Mouse (Mus musculus) thymus, postnatal 10 days (tissue): ENCODE measurements around the gene Syn3.
"Not testable (repeated sequence)": the region's sequence is repeated elsewhere in the genome, so short reads cannot be mapped to it uniquely, and the experiment has no call there.

Experiments used
- DNase-seq, 2 experiments: peaks; one replicate each; pipeline ENCODE4 v3.0.0; 2021; ENCODE audit warnings: low spot score in 2 of 2

Gene Syn3

DNA sequence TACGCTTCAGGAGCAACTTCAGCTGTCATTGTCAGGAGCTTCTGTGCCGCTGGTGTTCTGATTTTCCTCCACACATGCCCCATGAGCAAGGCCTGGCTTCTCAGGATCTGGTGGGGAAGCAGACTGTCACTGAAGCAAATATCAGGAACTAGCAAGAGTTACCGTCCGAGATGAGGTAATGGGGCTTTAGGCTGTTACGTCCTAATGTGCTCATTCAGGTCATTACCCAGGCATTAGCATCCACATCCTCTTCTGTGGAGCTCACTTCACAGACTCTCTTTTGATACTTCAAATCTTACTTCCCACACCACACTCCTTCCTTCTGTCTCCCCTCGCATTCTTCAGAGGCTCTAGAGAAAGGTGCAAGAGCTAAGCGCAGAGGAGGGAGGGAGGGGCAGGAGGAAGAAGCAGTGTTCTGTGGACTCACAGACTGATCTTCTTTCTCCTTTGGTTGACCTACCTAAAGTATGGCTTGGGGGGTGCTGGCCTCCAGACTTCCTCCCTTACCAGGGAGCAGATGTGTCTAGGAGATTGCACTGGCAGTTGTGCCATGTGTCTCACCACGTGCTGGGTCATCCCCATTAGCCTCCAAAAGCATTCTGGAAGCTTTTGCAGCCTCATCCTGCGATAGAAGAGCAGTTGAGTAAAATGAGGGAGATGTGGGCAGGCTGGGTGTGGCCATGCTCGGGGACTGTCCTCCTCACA lies 445.7 kb downstream of the Syn3 start:
- no peak for DNase-seq

DNA sequence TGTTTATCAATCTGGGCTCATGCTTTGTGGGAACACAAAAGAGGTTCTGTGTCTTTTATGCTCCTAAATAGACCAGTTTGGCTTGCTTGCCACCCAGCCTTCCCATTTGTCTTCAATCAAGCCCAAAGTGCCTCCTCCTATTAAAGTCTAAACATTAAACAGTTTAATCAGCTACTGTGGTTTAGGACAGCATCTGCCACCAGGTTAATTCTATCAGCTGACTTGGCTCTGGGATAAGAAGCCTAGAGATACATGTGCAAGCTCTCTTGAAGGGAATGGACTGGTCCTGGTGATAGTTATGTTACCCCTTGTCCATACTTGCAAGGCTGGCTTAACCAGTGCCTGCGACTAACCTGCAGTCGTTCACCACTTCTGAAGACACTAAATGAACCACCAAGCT lies 448.2 kb downstream of the Syn3 start:
- no peak for DNase-seq

DNA sequence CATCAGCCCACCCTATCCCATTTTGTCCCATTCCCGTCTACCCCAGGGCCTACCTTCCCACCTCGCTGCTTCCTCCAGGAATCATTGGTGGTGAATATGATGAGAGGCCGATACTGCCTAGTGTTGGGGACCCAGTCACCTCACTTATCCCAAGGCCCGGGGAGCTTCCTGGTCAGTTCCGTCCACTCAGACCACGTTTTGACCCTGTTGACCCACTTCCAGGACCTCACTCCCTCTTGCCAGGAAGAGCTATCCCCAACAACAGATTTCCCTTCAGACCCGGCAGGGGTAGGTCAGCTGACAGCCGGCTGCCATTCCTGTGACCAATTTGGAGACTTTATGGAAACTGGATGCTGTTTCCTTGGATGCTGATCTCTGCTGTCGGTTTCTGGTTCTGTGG lies 450.9 kb downstream of the Syn3 start:
- DNase-seq: no peak

DNA sequence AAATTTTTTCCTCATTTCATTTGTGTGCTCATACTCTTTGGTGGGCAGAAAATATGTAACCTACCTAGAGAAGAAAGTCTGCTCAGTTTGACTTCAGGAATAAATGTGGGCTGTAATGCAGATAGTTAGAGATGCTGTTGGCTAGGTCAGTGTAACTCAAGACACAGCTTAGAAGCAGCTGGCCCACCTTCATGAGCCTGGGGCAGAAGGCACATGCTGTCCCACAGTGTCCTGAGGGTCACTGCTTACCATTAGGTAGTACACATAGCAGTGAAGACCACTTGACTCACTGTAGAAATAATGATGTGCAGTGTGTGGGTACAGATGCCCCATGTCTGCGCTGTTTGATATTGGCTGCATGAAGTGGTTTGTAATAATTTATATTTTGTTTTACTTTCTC lies 452.3 kb downstream of the Syn3 start:
- DNase-seq: no peak

DNA sequence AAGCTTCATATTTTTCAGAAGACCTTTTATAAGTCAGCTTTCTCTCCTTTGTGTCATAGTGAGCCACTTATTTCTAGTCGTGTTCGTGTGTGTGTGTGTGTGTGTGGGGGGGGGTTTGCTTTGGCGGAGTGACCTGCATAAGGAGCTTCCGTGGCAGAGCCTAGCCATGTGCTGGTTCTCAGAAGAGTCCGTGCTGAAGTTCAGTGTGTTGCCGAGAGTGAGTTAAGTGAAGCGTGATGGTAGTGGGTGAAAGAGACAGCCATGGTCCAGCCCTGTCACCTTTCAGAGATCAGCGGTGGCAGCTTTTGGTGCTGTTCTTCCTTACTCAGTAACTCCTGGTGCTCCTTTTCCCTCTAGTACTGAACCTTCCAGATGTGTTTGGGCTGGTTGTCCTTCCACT lies 454.6 kb downstream of the Syn3 start:
- DNase-seq: no peak

DNA sequence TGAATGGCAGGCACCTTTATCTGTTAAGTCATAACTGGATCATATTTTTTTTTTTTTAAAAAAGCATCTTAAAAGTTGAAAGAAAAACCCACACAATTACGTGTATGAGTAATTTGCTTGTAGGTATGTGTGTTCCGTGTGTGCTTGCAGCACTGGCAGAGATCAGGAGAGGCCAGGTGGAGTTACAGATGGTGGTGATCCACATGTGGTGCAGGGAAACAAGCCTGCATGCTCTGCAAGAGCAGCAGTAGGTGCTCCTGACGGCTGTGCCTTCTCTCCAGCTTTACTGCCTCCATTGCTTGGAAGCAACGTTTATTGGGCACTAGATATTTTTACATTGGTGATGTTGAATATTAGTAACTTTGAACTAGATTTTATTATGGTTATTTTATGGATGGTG lies 455.0 kb downstream of the Syn3 start:
- no peak for DNase-seq

DNA sequence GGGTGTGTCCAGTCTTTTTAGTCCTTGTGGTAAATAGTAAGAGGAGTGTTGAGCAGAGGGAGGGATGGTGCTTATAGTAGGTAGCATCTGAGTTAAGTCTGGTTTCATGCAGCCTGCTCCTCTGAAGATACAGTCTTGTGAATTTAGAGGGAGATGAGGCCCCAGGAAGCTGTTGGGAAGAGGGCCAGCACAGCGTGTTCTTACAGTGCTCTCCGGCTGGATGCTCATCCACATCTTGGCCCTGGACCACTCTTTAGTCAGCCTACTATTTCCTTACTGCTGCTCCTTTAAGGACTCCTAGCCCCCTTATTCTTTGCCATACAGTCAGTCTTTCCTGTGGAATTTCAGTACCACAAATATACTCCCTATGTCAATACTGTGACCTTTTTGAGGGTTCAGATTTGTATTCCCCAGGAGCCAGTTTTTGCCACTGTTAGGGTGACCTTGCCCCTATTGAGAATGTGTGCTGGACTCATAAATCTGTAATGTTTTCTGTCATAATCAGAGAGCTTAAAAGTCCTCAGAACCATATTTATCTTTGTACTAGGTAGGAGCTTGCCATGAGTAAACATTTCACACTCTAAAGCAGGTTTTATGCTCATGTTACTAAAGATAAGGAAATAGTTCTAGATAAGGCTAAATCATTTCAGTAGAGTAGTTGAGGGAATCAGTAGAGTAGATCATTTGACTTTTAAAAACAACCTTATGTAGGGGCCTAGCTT lies 464.5 kb downstream of the Syn3 start:
- no peak for DNase-seq

DNA sequence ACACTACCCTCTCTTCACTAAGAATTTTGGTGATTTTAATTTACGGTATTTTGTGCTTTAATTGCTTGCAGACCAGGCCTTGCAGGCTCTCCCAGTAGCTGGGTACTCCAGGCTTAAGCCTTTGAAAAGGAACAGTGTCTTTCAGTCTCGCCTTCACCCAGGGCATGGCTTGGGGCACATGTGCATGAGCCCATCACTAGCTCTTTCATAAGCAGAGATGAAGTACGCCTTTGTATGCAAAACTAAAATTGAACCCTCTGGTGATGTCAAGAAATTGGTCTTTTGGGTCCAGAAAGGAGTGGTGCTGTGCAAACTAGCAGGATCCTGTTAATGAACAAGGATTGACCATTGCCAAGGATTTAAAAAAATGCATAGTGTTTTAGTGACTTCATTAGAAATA lies 466.2 kb downstream of the Syn3 start:
- no peak for DNase-seq

DNA sequence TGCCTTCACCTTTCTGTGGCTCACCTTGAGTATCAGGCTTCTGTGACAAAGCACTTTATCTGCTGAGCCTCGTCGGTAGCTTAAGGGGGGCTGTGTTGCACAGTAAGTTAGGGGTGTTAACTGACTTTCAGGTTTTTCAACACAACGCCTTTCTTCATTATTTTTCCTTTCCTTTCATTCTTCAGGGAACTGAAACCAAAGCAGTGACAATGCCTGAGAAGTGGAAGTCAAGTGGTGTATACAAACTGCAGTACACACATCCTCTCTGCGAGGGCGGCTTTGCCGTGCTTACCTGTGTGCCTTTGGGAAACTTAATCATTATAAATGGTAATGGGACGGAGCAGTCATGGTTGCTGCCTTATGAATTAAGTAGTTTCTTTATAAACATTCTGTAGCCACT lies 468.0 kb downstream of the Syn3 start:
- DNase-seq: no peak

DNA sequence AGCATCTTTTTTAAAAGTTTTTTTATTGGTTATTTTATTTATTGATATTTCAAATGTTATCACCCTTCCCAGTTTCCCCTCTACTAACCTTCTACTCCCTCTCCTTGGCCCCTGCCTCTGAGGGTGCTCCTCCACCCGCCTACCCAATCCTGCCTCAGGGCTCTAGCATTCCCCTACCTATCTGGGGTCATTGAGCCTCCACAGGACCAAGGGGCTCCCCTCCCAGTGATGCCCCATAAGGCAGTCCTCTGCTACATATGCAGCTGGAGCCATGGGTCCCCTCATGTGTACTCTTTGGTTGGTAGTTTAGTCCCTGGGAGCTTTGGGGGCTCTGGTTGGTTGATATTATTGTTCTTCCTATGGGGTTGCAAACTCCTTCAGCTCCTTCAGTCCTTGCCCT lies 471.9 kb downstream of the Syn3 start:
- not testable (repeated sequence) for DNase-seq

DNA sequence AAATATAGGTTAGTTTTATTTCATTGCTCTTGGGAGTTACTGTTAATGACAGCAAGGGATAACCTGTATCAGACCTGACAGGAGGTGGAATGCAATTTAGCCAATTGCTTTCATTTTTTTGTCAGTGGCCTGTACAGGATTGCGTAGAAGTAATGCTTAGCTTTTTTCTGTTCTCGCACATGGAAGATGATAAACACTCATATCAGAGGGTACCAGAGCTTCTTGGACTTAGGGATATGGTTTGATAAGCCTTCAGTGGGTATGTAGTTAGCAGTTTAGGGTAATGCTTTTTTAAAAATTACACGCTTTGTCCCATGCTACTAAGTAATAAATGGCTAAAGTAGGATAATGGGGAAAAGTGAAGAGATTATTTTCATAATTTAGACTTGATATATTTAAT lies 472.3 kb downstream of the Syn3 start:
- DNase-seq: no peak

DNA sequence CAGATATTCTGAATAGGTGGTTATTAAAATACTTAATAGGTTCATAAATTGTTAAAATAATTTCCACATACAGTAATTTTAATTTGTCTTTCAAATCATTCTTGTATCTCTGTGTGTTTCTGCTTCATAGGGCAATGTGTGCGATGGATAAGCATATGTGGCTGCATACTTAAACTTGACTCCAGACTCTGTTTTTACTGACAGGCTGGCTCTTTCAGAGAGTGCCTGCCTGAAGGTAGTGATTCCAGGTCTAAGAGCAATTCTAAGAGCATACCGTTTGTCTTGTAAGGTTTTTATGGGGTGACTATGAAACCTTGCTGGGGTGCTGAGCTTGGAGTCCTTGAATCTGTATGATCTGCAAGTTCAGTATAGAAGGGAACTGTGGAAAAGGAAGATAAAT lies 472.8 kb downstream of the Syn3 start:
- no peak for DNase-seq

DNA sequence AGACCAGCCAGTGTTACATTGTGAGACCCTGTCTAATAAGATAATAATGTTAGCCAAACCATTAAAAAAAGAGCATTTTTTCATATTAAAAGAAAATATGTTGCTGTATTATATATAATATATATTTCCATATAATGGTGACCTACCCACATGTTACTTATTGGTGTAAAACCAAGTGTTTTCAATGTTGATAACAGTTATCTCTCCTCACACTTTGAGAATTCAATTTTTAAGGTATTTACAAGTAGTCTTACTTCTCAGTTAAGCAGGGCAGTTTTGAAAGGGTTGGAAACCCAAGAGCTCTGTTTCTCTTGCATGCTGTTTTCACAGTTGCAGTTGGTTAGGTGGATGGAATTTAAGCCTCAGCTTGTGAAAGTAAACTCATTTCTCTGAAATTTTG lies 475.5 kb downstream of the Syn3 start:
- DNase-seq: no peak

DNA sequence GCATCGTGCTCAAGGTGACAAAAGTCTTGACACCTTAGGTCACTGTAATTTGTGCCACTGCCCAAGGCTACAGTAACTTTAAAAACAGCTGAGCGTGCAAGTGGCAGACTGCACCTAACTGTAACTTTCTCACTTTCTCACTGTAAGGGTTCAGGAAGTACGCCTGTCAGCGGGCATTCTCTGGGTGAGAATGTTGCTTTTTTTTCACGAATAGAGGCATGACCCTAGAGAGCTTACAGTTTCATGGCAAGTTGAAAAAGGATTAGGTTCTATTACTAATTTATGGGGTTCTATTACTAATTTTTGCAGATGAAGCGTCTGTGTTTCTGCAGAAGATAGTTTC lies 476.3 kb downstream of the Syn3 start:
- no peak for DNase-seq

DNA sequence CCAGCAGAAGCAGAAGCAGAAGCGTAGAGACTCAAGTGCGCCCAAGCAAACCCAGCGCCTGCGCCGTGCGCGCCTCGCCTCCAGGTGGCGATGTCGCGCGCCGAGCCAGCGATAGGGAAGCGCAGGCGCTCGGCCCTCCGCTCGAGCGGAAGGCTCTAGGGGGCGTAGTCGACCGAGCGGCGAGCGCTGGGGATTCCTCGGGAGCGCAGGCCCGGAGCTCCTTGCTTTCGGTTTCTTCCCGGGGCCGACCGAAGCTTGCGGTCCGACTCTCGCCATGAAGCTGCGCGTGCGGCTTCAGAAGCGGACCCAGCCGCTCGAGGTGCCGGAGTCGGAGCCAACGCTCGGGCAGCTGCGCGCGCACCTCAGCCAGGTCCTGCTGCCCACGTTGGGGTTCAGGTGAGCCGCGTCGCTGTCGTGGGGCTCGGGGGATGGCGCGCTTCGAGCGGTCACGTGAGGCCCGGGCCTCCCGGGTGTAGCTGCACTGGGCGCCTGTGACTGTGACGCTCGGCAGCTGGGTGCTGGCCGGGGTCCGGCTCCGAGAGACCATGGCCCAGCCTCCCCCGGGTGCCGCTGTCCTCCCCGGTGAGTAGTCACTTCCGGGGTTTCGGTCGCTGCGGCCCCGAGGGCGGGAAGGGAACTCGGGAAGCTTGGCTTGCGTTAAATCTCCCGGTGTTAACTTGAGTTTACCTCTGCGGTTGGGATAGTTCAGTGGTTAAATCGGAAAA lies 476.8 kb downstream of the Syn3 start, which contains the start of gene Fbxo7:
Gene Fbxo7, plus strand, starts transcription at position 224 of the 725 bp plus-strand sequence.
- DNase-seq: peak; percentile 77 to 89

DNA sequence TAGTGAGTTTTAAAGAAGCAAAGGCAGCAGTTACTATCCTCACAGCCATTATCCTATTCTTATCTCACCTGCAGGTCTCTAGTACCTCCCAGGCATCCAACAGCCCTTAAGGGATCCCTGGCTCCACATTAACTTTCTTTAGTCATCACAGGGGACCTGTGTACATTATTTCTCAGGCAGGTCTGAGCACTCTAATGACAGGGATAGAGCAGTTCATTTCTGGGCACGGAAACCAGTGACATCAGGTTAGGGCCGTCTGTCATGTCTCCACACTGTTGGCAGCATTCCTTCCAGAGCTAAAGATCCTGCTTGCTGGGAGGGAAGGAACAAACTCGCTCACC lies 477.3 kb downstream of the Syn3 start:
- DNase-seq: no peak

DNA sequence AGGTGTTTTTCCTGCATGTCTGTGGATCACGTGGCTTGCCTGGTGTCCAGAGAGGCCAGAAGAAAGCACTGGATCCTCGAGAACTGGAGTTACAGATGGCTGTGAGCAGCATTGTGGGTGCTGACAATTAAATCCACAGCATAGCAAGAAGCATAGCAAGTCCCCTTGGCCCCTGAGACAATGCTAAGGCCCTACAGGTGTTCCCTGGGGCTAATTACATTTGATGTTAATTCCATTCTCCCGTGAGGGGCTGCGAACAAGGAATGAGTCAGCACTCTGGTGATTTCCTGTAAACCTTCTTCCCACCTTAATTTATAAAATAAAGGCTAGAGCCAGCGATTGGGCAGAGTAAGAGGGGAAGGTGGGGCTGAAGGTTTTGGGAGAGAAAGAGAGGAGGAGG lies 479.9 kb downstream of the Syn3 start:
- DNase-seq: no peak

DNA sequence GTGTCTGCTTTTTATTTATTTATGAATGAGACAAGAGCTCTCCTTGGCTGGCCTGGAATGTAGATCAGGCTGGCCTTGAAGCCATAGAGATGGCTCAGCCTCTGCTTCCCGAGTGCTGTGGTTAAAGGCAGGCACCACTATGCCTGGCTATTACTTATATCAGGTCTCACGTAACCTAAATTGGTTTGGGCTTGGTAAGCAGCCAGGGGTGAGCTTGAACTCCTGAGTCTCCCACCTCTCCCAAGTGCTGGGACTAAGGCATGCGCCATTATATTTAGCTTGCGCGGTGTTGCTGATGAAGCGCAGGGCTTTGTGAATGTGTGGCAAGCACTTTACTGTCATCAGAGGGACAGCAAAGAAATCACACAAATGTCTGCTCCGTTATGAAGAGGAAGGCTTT lies 480.9 kb downstream of the Syn3 start:
- no peak for DNase-seq

DNA sequence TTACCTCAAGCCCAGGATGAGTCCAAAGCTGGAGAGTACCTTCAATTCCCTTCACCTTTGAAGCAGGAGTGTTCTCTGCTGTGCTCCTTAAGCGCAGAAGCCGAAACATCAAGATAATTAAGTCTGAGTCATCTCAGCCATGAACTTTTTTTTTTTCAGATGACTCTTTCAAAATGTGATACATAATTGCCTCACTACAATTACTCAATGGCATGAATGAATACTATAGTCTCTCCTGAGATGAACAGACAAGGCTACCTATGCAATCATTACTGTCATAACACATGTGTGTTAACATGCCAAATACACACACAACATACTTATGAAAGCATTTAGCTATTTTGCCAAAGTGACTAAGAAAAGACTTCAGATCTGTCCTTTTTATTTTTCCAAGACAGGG lies 486.9 kb downstream of the Syn3 start, which contains the start of gene Bpifc:
Gene Bpifc, minus strand, starts transcription at position 115 of the 400 bp plus-strand sequence.
- DNase-seq: no peak

DNA sequence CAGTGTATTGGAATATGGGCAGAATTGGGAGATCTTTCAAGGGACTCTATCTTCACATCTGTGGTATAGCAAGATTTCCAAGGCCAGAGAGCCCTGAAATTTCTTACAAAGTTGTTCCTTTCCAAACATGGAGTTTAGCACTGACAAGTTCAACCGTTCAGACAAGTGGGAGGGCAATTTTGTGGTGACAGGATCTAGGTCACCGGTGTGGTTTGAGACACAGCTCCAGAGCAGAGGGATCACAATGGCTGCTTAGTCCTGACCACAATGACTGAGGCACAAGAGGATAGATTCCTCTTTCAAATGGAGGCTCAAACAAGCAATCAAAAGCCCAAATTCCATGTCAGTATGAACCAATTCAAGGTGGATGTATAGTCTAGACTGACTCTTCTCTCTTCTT lies 487.5 kb downstream of the Syn3 start:
- no peak for DNase-seq

DNA sequence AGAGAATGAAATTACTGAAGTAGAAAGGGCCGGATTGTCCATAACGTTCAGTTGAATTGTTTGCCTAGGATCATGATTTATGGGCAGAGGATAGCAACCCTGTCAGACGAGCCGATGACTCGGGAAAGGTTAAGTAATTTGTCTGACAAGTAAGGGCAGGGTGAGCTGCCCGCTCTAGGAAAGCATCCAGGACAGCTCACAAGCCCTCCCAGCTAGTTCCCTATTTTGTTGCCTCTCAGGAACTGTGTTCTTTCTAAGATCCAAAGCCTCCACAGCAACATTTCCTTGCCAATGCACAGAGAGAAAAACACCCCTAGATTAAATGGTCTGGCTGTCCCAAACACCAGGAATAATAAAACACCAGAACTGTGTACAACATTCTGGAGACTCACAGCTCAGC lies 488.1 kb downstream of the Syn3 start:
- no peak for DNase-seq

DNA sequence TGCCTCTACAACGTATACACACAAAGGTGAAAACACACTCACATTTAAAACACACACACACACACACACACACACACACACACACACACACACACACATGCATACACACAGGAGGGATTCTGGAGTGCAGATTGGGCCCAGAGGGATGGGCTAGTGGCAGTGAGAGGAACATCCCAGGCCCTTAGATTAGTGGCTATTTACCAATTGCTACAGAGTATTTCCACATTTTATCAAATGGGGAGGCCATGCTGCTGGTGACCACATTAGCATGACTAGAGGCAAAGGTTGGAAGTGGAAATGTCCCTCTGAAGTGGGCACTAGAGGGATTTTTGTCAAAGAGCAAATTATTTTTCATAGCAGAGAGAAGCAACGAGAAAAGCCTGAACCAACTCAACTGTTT lies 489.0 kb downstream of the Syn3 start:
- no peak for DNase-seq

DNA sequence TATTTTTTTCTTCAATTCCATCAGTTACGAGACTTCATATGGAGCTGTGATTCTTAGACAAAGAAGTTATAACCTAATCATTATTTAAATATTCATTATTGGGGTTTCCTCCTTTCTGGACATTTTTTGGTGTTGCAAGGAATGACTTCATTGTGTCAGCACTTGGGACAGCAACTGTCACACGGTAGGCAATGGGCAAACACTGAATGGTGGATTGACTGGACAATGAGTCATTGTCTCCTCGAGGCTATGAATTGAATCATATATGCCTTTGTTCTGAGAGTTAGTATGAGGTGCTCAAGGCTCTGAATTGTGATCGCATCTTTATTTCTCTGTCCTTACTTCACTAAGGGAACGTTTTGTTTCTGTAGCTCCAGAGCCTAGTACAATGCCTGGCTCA lies 492.2 kb downstream of the Syn3 start:
- no peak for DNase-seq
